Mouse (Mus musculus) forebrain, embryonic 13.5 days (tissue): ENCODE data around the gene Rbm39. TPM values are rescaled to one million over a fixed set of nuclear protein-coding genes. Genes with fewer than 3 reads are reported as not detected.
"Not testable (repeated sequence)": the region's sequence is repeated elsewhere in the genome, so short reads cannot be mapped to it uniquely, and the experiment has no call there.

Experiments used
- ATAC-seq: fragments of 200-750 bp; cut with Nextera tagmentation; 2 replicates; pipeline ENCODE4 v1.8.0; 2017
- H3K27ac ChIP-seq: fragments of 300-500 bp; sonication (generic); 2 replicates; pipeline ENCODE4 v1.5.1; 2015; ENCODE audit warnings: inconsistent platforms, mild to moderate bottlenecking, moderate library complexity
- H3K27me3 ChIP-seq: fragments of 300-500 bp; sonication (generic); 2 replicates; pipeline ENCODE4 v1.6.1; 2015; ENCODE audit warnings: mild to moderate bottlenecking, inconsistent platforms
- H3K36me3 ChIP-seq: fragments of 300-500 bp; sonication (generic); 2 replicates; pipeline ENCODE4 v1.6.1; 2015; ENCODE audit warnings: mild to moderate bottlenecking, inconsistent platforms; ENCODE audit not compliant: poor library complexity, severe bottlenecking
- H3K4me1 ChIP-seq: fragments of 300-500 bp; sonication (generic); 2 replicates; pipeline ENCODE4 v1.6.1; 2015; ENCODE audit warnings: inconsistent platforms
- H3K4me2 ChIP-seq: fragments of 300-500 bp; sonication (generic); 2 replicates; pipeline ENCODE4 v1.6.1; 2015; ENCODE audit warnings: inconsistent platforms, mild to moderate bottlenecking, moderate library complexity
- H3K4me3 ChIP-seq: fragments of 300-500 bp; sonication (generic); 2 replicates; pipeline ENCODE4 v1.5.1; 2015; ENCODE audit warnings: mild to moderate bottlenecking, inconsistent platforms
- H3K9ac ChIP-seq: fragments of 300-500 bp; sonication (generic); 2 replicates; pipeline ENCODE4 v1.6.1; 2015; ENCODE audit warnings: mild to moderate bottlenecking, inconsistent platforms
- H3K9me3 ChIP-seq: fragments of 300-500 bp; sonication (generic); replicated peaks from 2 replicates; pipeline ENCODE4 v1.6.1; 2016; ENCODE audit warnings: inconsistent platforms
- WGBS: fragments of 180-500 bp; shearing (Covaris S2); methylation state at CpG from one replicate; pipeline ENCODE4 v1.1.7; 2015; 5-methylcytosine and 5-hydroxymethylcytosine counted together
- polyA plus RNA-seq: library from polyadenylated mRNA; unstranded; fragments of >200 nt; fragmentation: Nextera tagmentation; extraction: Ambion mirVana; gene quantifications from 2 replicates; pipeline ENCODE4 v1.2.1, GENCODE M21; 2015

Rbm39 gene
- polyA plus RNA-seq, 1 experiment from 2014 or later, result 711 TPM

GRCm38 (mm10) chr2:156135695-156136094 lies 44.3 kb downstream of the Rbm39 start:
- ATAC-seq, result no peak
- Histone ChIP-seq H3K4me2 (no peak overlapping the region), H3K4me1 (no peaks in the 10 kb centered on the region), H3K36me3 (peaks cover 19% of the 10 kb centered on the region), H3K4me3 (no peak overlapping the region), H3K9me3 (no peaks in the 10 kb centered on the region), H3K9ac (no peak overlapping the region), H3K27me3 (no peaks in the 10 kb centered on the region), H3K27ac (no peak overlapping the region)
- 90% methylated on average over 6 of the region's 6 CpGs for WGBS

- H3K27ac ChIP-seq, result no peak overlapping the region
- 86% methylated on average over 5 of the region's 5 CpGs for WGBS
- H3K9ac ChIP-seq, result no peak overlapping the region
- no peak for ATAC-seq
- H3K36me3 ChIP-seq, result peaks cover 21% of the 10 kb centered on the region
- H3K9me3 ChIP-seq, result no peaks in the 10 kb centered on the region
- H3K4me1 ChIP-seq, result no peaks in the 10 kb centered on the region
- no peaks in the 10 kb centered on the region for H3K27me3 ChIP-seq
- H3K4me2 ChIP-seq, result no peak overlapping the region
- no peak overlapping the region for H3K4me3 ChIP-seq
Measured at GRCm38 (mm10) chr2:156134161-156134560, 45.9 kb downstream of the Rbm39 start.

DNA sequence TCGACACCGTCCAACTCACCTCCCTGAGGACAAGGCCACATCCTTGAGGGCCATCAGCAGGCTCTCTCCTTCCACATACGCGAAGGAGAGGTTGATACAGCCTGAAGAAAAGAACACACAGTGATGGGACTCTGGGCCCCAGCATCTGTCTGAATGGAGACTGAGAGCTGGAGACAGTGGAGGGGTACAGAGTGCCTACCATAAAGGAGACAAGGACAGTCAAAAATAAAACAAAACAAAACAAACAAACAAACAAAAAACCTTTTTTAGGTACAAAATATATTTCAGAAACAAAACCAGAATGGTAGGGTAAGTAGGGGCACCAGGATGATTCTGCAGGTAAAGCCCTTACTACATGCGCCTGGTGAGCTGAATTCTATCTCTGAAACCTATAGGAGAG lies 53.0 kb downstream of the Rbm39 start, which contains the start of gene Gm28036:
Gene Gm28036, minus strand, starts transcription at position 101 of the 400 bp plus-strand sequence.
- no peak within 1 kb of the TSS for H3K4me3 ChIP-seq
- no peak within 1 kb of the TSS for H3K27ac ChIP-seq
- whole genome bisulfite sequencing, result 97% methylated on average over 5 of the region's 5 CpGs
- H3K9ac ChIP-seq, result no peak within 1 kb of the TSS
- no peak within 1 kb of the TSS for H3K4me2 ChIP-seq
- no peak for ATAC-seq
- H3K9me3 ChIP-seq, result no peaks in the 10 kb centered on the region
- no peaks in the 10 kb centered on the region for H3K4me1 ChIP-seq
- no peaks in the 10 kb centered on the region for H3K27me3 ChIP-seq
- peaks cover 38% of the 10 kb centered on the region for H3K36me3 ChIP-seq

GRCm38 (mm10) chr2:156123731-156124130 lies 56.3 kb downstream of the Rbm39 start:
- Histone ChIP-seq H3K27ac (no peak overlapping the region), H3K4me2 (no peak overlapping the region), H3K27me3 (no peaks in the 10 kb centered on the region), H3K9ac (no peak overlapping the region), H3K4me3 (no peak overlapping the region), H3K4me1 (no peaks in the 10 kb centered on the region), H3K36me3 (peaks cover 28% of the 10 kb centered on the region), H3K9me3 (no peaks in the 10 kb centered on the region; the same call in 1 of the 2 replicates)
- ATAC-seq, result no peak
- WGBS, result 92% methylated on average over 5 of the region's 5 CpGs

GRCm38 (mm10) chr2:156119566-156119965 lies 60.5 kb downstream of the Rbm39 start:
- no peak overlapping the region for H3K4me2 ChIP-seq
- H3K27ac ChIP-seq, result no peak overlapping the region
- H3K36me3 ChIP-seq, result peaks cover 12% of the 10 kb centered on the region
- no peaks in the 10 kb centered on the region for H3K27me3 ChIP-seq
- H3K4me3 ChIP-seq, result no peak overlapping the region
- no peaks in the 10 kb centered on the region for H3K4me1 ChIP-seq
- ATAC-seq, result no peak
- no peak overlapping the region for H3K9ac ChIP-seq
- H3K9me3 ChIP-seq, result no peaks in the 10 kb centered on the region; the same call in 1 of the 2 replicates

DNA sequence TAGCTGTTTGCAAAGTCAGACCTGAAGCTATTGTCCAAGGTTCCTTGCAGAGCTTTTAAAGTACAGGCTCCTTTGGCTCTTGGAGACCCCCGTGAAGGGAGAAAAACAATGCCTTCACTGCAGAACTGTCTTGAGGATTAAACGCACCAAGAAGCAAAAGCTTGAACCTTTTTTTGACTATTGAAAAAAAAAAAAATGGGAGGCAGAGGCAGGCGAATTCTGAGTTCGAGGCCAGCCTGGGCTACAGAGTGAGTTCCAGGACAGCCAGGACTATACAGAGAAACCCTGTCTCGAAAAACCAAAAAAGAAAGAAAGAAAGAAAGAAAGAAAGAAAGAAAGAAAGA lies 68.0 kb downstream of the Rbm39 start:
- Histone ChIP-seq H3K9ac (peak overlapping the region; percentile 95), H3K27ac (peak overlapping the region; percentile 91), H3K4me3 (peak overlapping the region; percentile 97), H3K4me2 (peak overlapping the region; percentile 68), H3K4me1 (peaks cover 20% of the 10 kb centered on the region)
- not testable (repeated sequence) for H3K27me3 ChIP-seq, H3K36me3 ChIP-seq, ATAC-seq, H3K9me3 ChIP-seq
- 24% methylated on average over 5 of the region's 5 CpGs for WGBS

GRCm38 (mm10) chr2:156111358-156112079 lies 68.5 kb downstream of the Rbm39 start, which contains the start of the genes Cpne1 and Rbm12:
Cpne1 (minus strand) TSS chr2:156111965.
Rbm12 (minus strand) TSS chr2:156111978.
- H3K27ac ChIP-seq, result peak within 1 kb of the TSS; percentile 91
- no peaks in the 10 kb centered on the region for H3K27me3 ChIP-seq
- H3K4me2 ChIP-seq, result peak within 1 kb of the TSS; percentile 68
- H3K4me1 ChIP-seq, result peaks cover 20% of the 10 kb centered on the region
- ATAC-seq, result peak; percentile 96
- no peaks in the 10 kb centered on the region for H3K36me3 ChIP-seq
- no peaks in the 10 kb centered on the region for H3K9me3 ChIP-seq
- under 1% methylated on average over 56 of the region's 74 CpGs for WGBS
- H3K4me3 ChIP-seq, result peak within 1 kb of the TSS; percentile 97
- peak within 1 kb of the TSS; percentile 95 for H3K9ac ChIP-seq

DNA sequence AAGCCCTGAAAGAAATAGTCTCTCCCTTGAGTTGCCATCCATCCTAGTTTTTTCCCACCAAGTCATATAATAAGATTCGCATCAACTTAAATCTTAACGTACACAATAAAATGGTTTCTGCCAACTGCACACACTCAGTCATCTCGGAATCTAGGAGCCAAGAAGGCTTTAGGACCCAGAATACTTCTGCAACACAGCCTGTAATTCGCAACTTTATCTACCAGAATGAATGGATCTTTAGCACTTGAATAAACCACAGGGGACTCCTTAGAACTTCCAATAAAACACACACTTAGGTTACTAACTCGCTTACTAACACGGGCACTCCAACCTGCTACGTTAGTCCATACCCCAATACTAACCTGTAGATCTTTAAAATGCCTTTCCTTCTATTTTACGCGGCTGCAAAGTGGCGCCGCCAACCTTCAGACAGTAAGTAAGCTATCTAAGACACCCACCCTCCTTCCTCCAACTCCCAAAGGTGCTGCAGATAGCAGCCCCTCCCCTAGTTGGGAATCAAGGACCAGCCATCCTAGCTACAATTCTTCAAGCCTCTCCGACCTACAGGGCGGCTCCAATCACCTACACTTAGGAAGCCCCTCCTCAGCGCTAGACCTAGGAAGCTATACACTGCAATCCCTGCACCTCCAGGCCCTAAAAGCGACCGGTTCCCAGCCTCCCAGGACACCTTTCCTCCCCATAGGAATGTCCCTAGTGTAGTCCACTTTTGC lies 69.2 kb downstream of the Rbm39 start:
- Histone ChIP-seq H3K9ac (peak overlapping the region; percentile 95), H3K36me3 (no peaks in the 10 kb centered on the region), H3K4me2 (peak overlapping the region; percentile 68), H3K27me3 (no peaks in the 10 kb centered on the region), H3K4me3 (peak overlapping the region; percentile 97), H3K4me1 (peaks cover 20% of the 10 kb centered on the region), H3K9me3 (no peaks in the 10 kb centered on the region), H3K27ac (peak overlapping the region; percentile 91)
- ATAC-seq, result peak; percentile 60
- under 1% methylated on average over 16 of the region's 16 CpGs for WGBS

Other genes starting within 250 kb of the Rbm39 start
- gene Uqcc1, start 249.9 kb downstream of the Rbm39 start, polyA plus RNA-seq, result 69.9 and 73.5 TPM in 2 replicates
- gene Gm15557, start 239.5 kb downstream of the Rbm39 start, polyA plus RNA-seq, result not detected in 2 replicates
- 2.4 and 4.0 TPM in 2 replicates for gene Gdf5, start 234.9 kb downstream of the Rbm39 start, polyA plus RNA-seq
- 23.1 and 25.4 TPM in 2 replicates for gene Cep250, start 223.8 kb downstream of the Rbm39 start, polyA plus RNA-seq
- 1.3 TPM in 2 replicates for gene 6430550D23Rik, start 172.3 kb downstream of the Rbm39 start, polyA plus RNA-seq
- 264 and 293 TPM in 2 replicates for gene Ergic3, start 172.2 kb downstream of the Rbm39 start, polyA plus RNA-seq
- not detected in 2 replicates for gene Fer1l4, start 127.3 kb downstream of the Rbm39 start, polyA plus RNA-seq
- 5.2 and 7.0 TPM in 2 replicates for gene Spag4, start 115.1 kb downstream of the Rbm39 start, polyA plus RNA-seq
- gene Cpne1, start 68.3 kb downstream of the Rbm39 start, polyA plus RNA-seq, result 42.6 and 44.9 TPM in 2 replicates
- 30.0 and 39.0 TPM in 2 replicates for gene Rbm12, start 68.3 kb downstream of the Rbm39 start, polyA plus RNA-seq
- 20.7 and 21.2 TPM in 2 replicates for gene Gm28036, start 53.1 kb downstream of the Rbm39 start, polyA plus RNA-seq
- 389 and 451 TPM in 2 replicates for gene Romo1, start 36.2 kb downstream of the Rbm39 start, polyA plus RNA-seq
- gene Nfs1, start 36.1 kb downstream of the Rbm39 start, polyA plus RNA-seq, result 36.7 and 38.8 TPM in 2 replicates
- gene Phf20, start 16.2 kb upstream of the Rbm39 start, polyA plus RNA-seq, result 130 and 133 TPM in 2 replicates
- 5.4 and 5.7 TPM in 2 replicates for gene Cnbd2, start 132.1 kb upstream of the Rbm39 start, polyA plus RNA-seq
- 72.2 and 85.3 TPM in 2 replicates for gene Scand1, start 132.5 kb upstream of the Rbm39 start, polyA plus RNA-seq
- 5.3 and 7.1 TPM in 2 replicates for gene Epb41l1, start 240.7 kb upstream of the Rbm39 start, polyA plus RNA-seq